Mouse (Mus musculus) liver, embryonic 14.5 days (tissue): ENCODE data around the gene Usp34. TPM values are rescaled to one million over a fixed set of nuclear protein-coding genes. Genes with fewer than 3 reads are reported as not detected.
A peak's percentile ranks its signal among the peaks of the same experiment; 100 is the strongest.

ENCODE experiments used
- ATAC-seq: fragments of 200-750 bp; cut with Nextera tagmentation; 2 replicates; pipeline ENCODE4 v1.8.0; 2017; ENCODE audit warnings: moderate number of reproducible peaks, mild to moderate bottlenecking, moderate library complexity; ENCODE audit not compliant: insufficient read depth
- DNase-seq, 3 experiments: peaks; one replicate each; pipeline ENCODE4 v3.0.0-alpha.2; 2012 to 2013; ENCODE audit warnings: low read depth in 3 of 3, low spot score in 3 of 3
- H3K27ac ChIP-seq: fragments of 300-500 bp; sonication (generic); 2 replicates; pipeline ENCODE4 v1.5.1; 2014; ENCODE audit warnings: moderate library complexity, mild to moderate bottlenecking, control low read depth, inconsistent platforms
- H3K27me3 ChIP-seq: fragments of 300-500 bp; sonication (generic); 2 replicates; pipeline ENCODE4 v1.6.1; 2014; ENCODE audit warnings: mild to moderate bottlenecking, low read length, moderate library complexity; ENCODE audit not compliant: control insufficient read depth, insufficient read depth
- H3K36me3 ChIP-seq: fragments of 300-500 bp; sonication (generic); replicated peaks from 2 replicates; pipeline ENCODE4 v1.6.1; 2014; ENCODE audit warnings: low read depth; ENCODE audit not compliant: control insufficient read depth, insufficient read depth
- H3K4me1 ChIP-seq, 2 experiments: fragments of 200-500 bp in 1 of 2; fragments of 300-500 bp in 1 of 2; sonication (generic) in 1 of 2; replicated peaks; 2 replicates each; pipeline ENCODE4 v1.6.1; 2012 to 2014; ENCODE audit warnings: antibody characterized with exemption in 1 of 2, inconsistent platforms in 1 of 2, low read length in 1 of 2; ENCODE audit not compliant: control insufficient read depth in 2 of 2, insufficient read depth in 2 of 2
- H3K4me2 ChIP-seq: fragments of 300-500 bp; sonication (generic); 2 replicates; pipeline ENCODE4 v1.6.1; 2014; ENCODE audit warnings: low read depth, mild to moderate bottlenecking, control low read depth, moderate library complexity
- H3K4me3 ChIP-seq, 2 experiments: fragments of 200-500 bp in 1 of 2; fragments of 300-500 bp in 1 of 2; sonication (generic) in 1 of 2; 2 replicates each; pipeline ENCODE4 v1.5.1; 2012 to 2014; ENCODE audit warnings: low read depth in 2 of 2, low read length in 2 of 2, mild to moderate bottlenecking in 2 of 2, control low read depth in 1 of 2, inconsistent platforms in 1 of 2, moderate library complexity in 1 of 2; ENCODE audit not compliant: insufficient read depth in 1 of 2
- H3K9ac ChIP-seq: fragments of 300-500 bp; sonication (generic); replicated peaks from 2 replicates; pipeline ENCODE4 v1.6.1; 2014; ENCODE audit warnings: mild to moderate bottlenecking, control low read depth, moderate library complexity
- H3K9me3 ChIP-seq: fragments of 300-500 bp; sonication (generic); 2 replicates; pipeline ENCODE4 v1.6.1; 2016; ENCODE audit warnings: low read length, mixed read lengths; ENCODE audit not compliant: control insufficient read depth
- CTCF ChIP-seq: IDR thresholded peaks from 2 replicates; pipeline ENCODE4 v1.5.1; 2016; ENCODE audit warnings: antibody characterized with exemption, low read depth, control low read depth
- EP300 ChIP-seq: IDR thresholded peaks from 2 replicates; pipeline ENCODE4 v1.6.1; 2016; ENCODE audit warnings: antibody characterized with exemption, low read depth
- WGBS: fragments of 180-500 bp; shearing (Covaris S2); extraction: QIAGEN DNeasy Blood & Tissue Kit; methylation state at CpG from one replicate; pipeline ENCODE4 v1.1.7; 2014; ENCODE audit not compliant: insufficient replicate concordance; 5-methylcytosine and 5-hydroxymethylcytosine counted together
- polyA plus RNA-seq, 2 experiments: library from polyadenylated mRNA; depleted of rRNA in 1 of 2; stranded (reverse) in 1 of 2; unstranded in 1 of 2; fragments of >200 nt; fragmentation: Nextera tagmentation in 1 of 2; extraction: Ambion mirVana in 1 of 2; gene quantifications; 2 replicates each; pipeline versions ENCODE4 v1.2.1 to v1.2.3; 2012 to 2014

Gene Usp34
- polyA plus RNA-seq, 2 experiments = 9.9 to 11.1 TPM

- Histone ChIP-seq H3K4me3 (no peak overlapping the region), H3K9ac (no peak overlapping the region), H3K4me1 (no peaks in the 10 kb centered on the region), H3K27ac (no peak overlapping the region), H3K36me3 (peaks cover 11% of the 10 kb centered on the region), H3K27me3 (no peaks in the 10 kb centered on the region), H3K9me3 (no peaks in the 10 kb centered on the region), H3K4me2 (no peak overlapping the region)
- TF ChIP-seq EP300 (no peak), CTCF (no peak)
- ATAC-seq = no peak
- 81% methylated on average over 4 of the region's 4 CpGs for WGBS
- no peak for DNase-seq
These were observed 65.3 kb downstream of the Usp34 start for GRCm38 (mm10) chr11:23372032-23372431.

GRCm38 (mm10) chr11:23372490-23372889, 65.8 kb downstream of the Usp34 start:
- Histone ChIP-seq H3K4me3 (no peak overlapping the region), H3K9ac (no peak overlapping the region), H3K27ac (no peak overlapping the region), H3K4me2 (no peak overlapping the region), H3K9me3 (no peaks in the 10 kb centered on the region), H3K36me3 (peaks cover 14% of the 10 kb centered on the region), H3K4me1 (no peaks in the 10 kb centered on the region), H3K27me3 (no peaks in the 10 kb centered on the region)
- DNase-seq (no peak), ATAC-seq (no peak)
- TF ChIP-seq EP300 (no peak), CTCF (no peak)

DNA sequence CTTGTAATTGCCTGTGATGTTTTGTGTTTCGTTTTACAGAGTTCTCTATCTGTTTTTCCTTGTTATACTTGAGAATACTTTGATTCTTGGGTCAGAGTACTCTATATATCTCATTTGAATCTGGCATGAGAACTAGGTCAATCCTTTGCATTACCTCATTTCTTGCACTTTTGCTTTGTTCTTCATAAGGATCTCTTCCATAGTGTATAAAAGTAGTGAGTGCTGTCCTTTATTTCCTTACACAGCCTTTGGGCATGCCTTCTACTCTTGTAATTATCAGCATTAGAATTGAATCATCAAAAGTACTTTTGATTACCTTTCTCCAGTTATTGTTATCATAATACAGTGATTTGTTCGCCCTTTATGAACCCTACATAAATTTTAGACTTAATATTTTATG, 73.4 kb downstream of the Usp34 start:
- ATAC-seq (no peak), DNase-seq (no peak)
- peaks cover 19% of the 10 kb centered on the region for H3K36me3 ChIP-seq
- H3K4me3 ChIP-seq = no peak overlapping the region
- no peak overlapping the region for H3K9ac ChIP-seq
- no peak for TF ChIP-seq EP300
- no peak for TF ChIP-seq CTCF
- H3K27ac ChIP-seq = no peak overlapping the region
- H3K4me2 ChIP-seq = no peak overlapping the region
- H3K4me1 ChIP-seq = no peaks in the 10 kb centered on the region
- no peaks in the 10 kb centered on the region for H3K9me3 ChIP-seq
- H3K27me3 ChIP-seq = no peaks in the 10 kb centered on the region
- 78% methylated on average over 2 of the region's 2 CpGs for WGBS

- no peak overlapping the region for H3K9ac ChIP-seq
- no peak overlapping the region for H3K4me2 ChIP-seq
- H3K9me3 ChIP-seq = no peaks in the 10 kb centered on the region
- 80% methylated on average over 3 of the region's 3 CpGs for WGBS
- no peaks in the 10 kb centered on the region for H3K27me3 ChIP-seq
- ATAC-seq = no peak
- DNase-seq = no peak
- H3K4me1 ChIP-seq = no peaks in the 10 kb centered on the region
- no peak for TF ChIP-seq EP300
- TF ChIP-seq CTCF = no peak
- no peak overlapping the region for H3K27ac ChIP-seq
- no peak overlapping the region for H3K4me3 ChIP-seq
- peaks cover 19% of the 10 kb centered on the region for H3K36me3 ChIP-seq
These were observed 73.9 kb downstream of the Usp34 start for GRCm38 (mm10) chr11:23380595-23380994.

GRCm38 (mm10) chr11:23382787-23383186, 76.1 kb downstream of the Usp34 start:
- H3K4me3 ChIP-seq = no peak overlapping the region
- no peaks in the 10 kb centered on the region for H3K27me3 ChIP-seq
- no peak overlapping the region for H3K4me2 ChIP-seq
- no peaks in the 10 kb centered on the region for H3K4me1 ChIP-seq
- no peak overlapping the region for H3K9ac ChIP-seq
- WGBS = 81% methylated on average over 1 of the region's 1 CpGs
- peaks cover 16% of the 10 kb centered on the region for H3K36me3 ChIP-seq
- ATAC-seq (no peak), DNase-seq (no peak)
- no peaks in the 10 kb centered on the region for H3K9me3 ChIP-seq
- no peak overlapping the region for H3K27ac ChIP-seq
- no peak for TF ChIP-seq EP300
- no peak for TF ChIP-seq CTCF

DNA sequence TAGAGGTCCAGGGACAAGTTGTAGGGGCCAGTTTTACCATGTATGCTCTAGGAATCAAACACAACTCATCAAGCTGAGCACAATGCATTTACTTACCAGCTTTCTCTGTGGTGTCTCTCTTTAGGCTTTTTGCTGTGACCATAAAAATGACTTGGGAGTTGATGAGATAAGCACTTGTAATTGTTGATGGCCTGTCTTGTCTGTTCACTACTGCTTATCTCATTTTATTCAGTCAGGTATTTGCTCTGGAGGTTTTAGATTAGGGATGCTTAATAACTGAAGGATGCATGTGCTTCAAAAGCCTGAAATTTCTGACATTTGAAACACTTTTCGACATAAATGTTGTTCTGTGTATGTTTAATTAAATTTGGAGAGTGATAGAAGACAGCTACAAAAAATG, 83.0 kb downstream of the Usp34 start:
- H3K27ac ChIP-seq = no peak overlapping the region; the same call in 1 of the 2 replicates
- no peaks in the 10 kb centered on the region for H3K9me3 ChIP-seq
- peaks cover 0 to 11% of the 10 kb centered on the region in 2 experiments; a peak in 2 of 4 replicates for H3K4me1 ChIP-seq
- DNase-seq = peak; percentile 14 to 36 (median 26)
- H3K9ac ChIP-seq = no peak overlapping the region
- H3K27me3 ChIP-seq = no peaks in the 10 kb centered on the region
- H3K36me3 ChIP-seq = peaks cover 17% of the 10 kb centered on the region
- TF ChIP-seq CTCF = no peak
- peak; percentile 81 for TF ChIP-seq EP300
- WGBS = 25% methylated on average over 1 of the region's 1 CpGs
- no peak overlapping the region for H3K4me3 ChIP-seq
- peak; percentile 57; the same call in 1 of the 2 replicates for ATAC-seq
- no peak overlapping the region for H3K4me2 ChIP-seq
